Mouse (Mus musculus): ENCODE measurements around the gene Anp32e. TPM values are rescaled to one million over a fixed set of nuclear protein-coding genes. Genes with fewer than 3 reads are reported as not detected.

Gene Anp32e
- polyA plus RNA-seq, 2 experiments = 39.5 to 104 TPM

DNA sequence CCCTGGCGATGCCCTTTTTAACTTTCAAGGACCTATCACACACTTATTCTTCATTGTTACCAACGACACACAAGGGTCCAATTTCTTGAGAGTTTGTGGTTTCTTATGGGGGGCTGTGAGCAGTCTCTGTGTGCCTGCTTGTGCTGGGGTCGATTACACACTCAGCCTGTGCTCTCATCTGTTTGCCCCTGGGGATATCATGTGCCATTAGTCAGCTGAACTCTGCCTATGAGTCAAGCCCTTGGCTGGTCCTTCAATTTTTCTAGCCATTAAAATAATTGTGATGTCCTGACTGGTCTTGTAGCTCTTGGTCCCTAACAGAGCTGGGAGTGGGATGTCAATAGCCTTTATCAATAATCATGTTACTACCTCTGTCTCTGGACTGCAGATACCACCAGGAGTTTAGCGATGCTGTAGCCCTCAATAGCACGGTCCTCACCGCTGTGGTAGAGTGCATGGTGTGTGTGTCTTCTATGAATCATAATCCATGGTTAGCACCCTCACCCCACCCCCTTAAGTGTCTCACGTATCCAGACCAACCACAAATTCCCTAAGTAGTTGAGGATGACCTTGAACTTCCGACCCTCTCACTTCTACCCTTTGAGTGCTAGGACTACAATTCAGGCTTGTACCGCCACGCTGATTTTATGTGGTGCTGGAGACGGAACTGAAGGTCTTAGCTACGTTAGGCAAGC is 51.4 kb downstream of the Anp32e start:
- H3K27ac ChIP-seq = no peak overlapping the region
- no peaks in the 10 kb centered on the region for H3K36me3 ChIP-seq (replicated peaks; ENCODE audit: control insufficient read depth, insufficient read depth, low read depth)
- no peaks in the 10 kb centered on the region for H3K27me3 ChIP-seq (ENCODE audit: control insufficient read depth, insufficient read depth, low read length)
- DNase-seq (ENCODE audit: low read depth in 3 of 3, low spot score in 3 of 3) = no peak
- no peak overlapping the region for H3K4me3 ChIP-seq (ENCODE audit: insufficient read depth in 1 of 2, low read depth in 2 of 2, low read length in 2 of 2)
- no peak overlapping the region for H3K9ac ChIP-seq (replicated peaks)
- no peak overlapping the region for H3K4me2 ChIP-seq (ENCODE audit: low read depth)
- TF ChIP-seq CTCF (IDR thresholded peaks at IDR 0.05; ENCODE audit: low read depth) (no peak), EP300 (IDR thresholded peaks at IDR 0.05; ENCODE audit: low read depth) (no peak)
- peaks cover 0 to 4% of the 10 kb centered on the region in 2 experiments; a peak in 2 of 4 replicates for H3K4me1 ChIP-seq (replicated peaks; ENCODE audit: control insufficient read depth in 2 of 2, insufficient read depth in 2 of 2, low read length in 1 of 2)
- ATAC-seq (ENCODE audit: insufficient read depth) = no peak
- no peaks in the 10 kb centered on the region for H3K9me3 ChIP-seq (ENCODE audit: control insufficient read depth, low read length)
- 71% methylated on average over 12 of the region's 12 CpGs for WGBS (ENCODE audit: insufficient replicate concordance)

GRCm38 (mm10) chr3:95982129-95982528 is 53.1 kb downstream of the Anp32e start:
- TF ChIP-seq EP300 (IDR thresholded peaks at IDR 0.05; ENCODE audit: low read depth) (no peak), CTCF (IDR thresholded peaks at IDR 0.05; ENCODE audit: low read depth) (no peak)
- Histone ChIP-seq H3K27ac (no peak overlapping the region), H3K4me2 (ENCODE audit: low read depth) (no peak overlapping the region), H3K9ac (replicated peaks) (no peak overlapping the region), H3K36me3 (replicated peaks; ENCODE audit: control insufficient read depth, insufficient read depth, low read depth) (no peaks in the 10 kb centered on the region), H3K4me3 (ENCODE audit: insufficient read depth in 1 of 2, low read depth in 2 of 2, low read length in 2 of 2) (no peak overlapping the region), H3K9me3 (ENCODE audit: control insufficient read depth, low read length) (no peaks in the 10 kb centered on the region), H3K4me1 (replicated peaks; ENCODE audit: control insufficient read depth in 2 of 2, insufficient read depth in 2 of 2, low read length in 1 of 2) (peaks cover 0 to 20% of the 10 kb centered on the region in 2 experiments; a peak in 3 of 4 replicates), H3K27me3 (ENCODE audit: control insufficient read depth, insufficient read depth, low read length) (no peaks in the 10 kb centered on the region; the same call in 1 of the 2 replicates)
- 58% methylated on average over 4 of the region's 4 CpGs for WGBS (ENCODE audit: insufficient replicate concordance)
- no peak for ATAC-seq (ENCODE audit: insufficient read depth)
- no peak for DNase-seq (ENCODE audit: low read depth in 3 of 3, low spot score in 3 of 3)

- Histone ChIP-seq H3K9me3 (ENCODE audit: control insufficient read depth, low read length) (no peaks in the 10 kb centered on the region), H3K9ac (replicated peaks) (no peak overlapping the region), H3K4me1 (replicated peaks; ENCODE audit: control insufficient read depth in 2 of 2, insufficient read depth in 2 of 2, low read length in 1 of 2) (peaks cover 0 to 24% of the 10 kb centered on the region in 2 experiments; a peak in 3 of 4 replicates), H3K27ac (no peak overlapping the region), H3K4me2 (ENCODE audit: low read depth) (peak overlapping the region; percentile 26), H3K36me3 (replicated peaks; ENCODE audit: control insufficient read depth, insufficient read depth, low read depth) (no peaks in the 10 kb centered on the region), H3K27me3 (ENCODE audit: control insufficient read depth, insufficient read depth, low read length) (no peaks in the 10 kb centered on the region; the same call in 1 of the 2 replicates), H3K4me3 (ENCODE audit: insufficient read depth in 1 of 2, low read depth in 2 of 2, low read length in 2 of 2) (no peak overlapping the region)
- 14% methylated on average over 12 of the region's 12 CpGs for WGBS (ENCODE audit: insufficient replicate concordance)
- peak; percentile 48 for ATAC-seq (ENCODE audit: insufficient read depth)
- no peak for DNase-seq (ENCODE audit: low read depth in 3 of 3, low spot score in 3 of 3)
- TF ChIP-seq CTCF (IDR thresholded peaks at IDR 0.05; ENCODE audit: low read depth) (no peak), EP300 (IDR thresholded peaks at IDR 0.05; ENCODE audit: low read depth) (no peak)
Measured at GRCm38 (mm10) chr3:95985209-95986000, 56.4 kb downstream of the Anp32e start.

DNA sequence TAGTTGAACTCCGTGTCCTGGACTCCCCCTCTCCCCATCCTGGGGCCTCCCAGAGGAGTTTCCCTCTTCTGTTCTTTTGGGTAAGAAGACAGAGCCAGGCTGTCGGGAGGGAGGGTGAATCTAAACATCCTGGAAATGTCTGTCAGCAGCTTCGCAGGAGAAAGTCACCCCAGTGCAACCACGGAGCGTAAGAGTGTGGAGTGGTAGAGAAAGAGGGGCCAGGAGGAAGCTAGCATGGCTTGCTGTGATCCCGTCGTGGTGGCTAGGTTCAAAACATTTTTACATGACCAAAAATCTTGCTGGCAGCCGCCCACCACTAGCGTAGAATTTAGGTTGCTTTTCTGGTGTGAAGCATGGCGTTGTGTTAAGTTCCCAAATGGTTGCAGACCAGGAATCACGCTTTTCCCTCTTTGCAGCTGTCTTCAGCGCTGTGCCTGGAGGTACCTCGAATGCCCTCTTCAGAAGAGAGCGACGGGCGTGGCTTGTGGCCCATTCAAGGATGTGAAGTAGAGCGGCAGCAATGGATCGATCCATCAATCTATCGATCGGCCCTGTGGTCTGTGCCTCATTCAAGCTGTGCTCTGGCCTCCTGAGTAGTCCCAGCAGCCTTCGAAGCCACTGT is 57.1 kb downstream of the Anp32e start:
- H3K36me3 ChIP-seq (replicated peaks; ENCODE audit: control insufficient read depth, insufficient read depth, low read depth) = no peaks in the 10 kb centered on the region
- ATAC-seq (ENCODE audit: insufficient read depth) (no peak), DNase-seq (ENCODE audit: low read depth in 3 of 3, low spot score in 3 of 3) (no peak)
- no peak overlapping the region for H3K9ac ChIP-seq (replicated peaks)
- no peak overlapping the region for H3K27ac ChIP-seq
- TF ChIP-seq CTCF (IDR thresholded peaks at IDR 0.05; ENCODE audit: low read depth) (no peak), EP300 (IDR thresholded peaks at IDR 0.05; ENCODE audit: low read depth) (no peak)
- H3K9me3 ChIP-seq (ENCODE audit: control insufficient read depth, low read length) = no peaks in the 10 kb centered on the region
- H3K4me2 ChIP-seq (ENCODE audit: low read depth) = peak overlapping the region; percentile 3
- peaks cover 0 to 24% of the 10 kb centered on the region in 2 experiments; a peak in 3 of 4 replicates for H3K4me1 ChIP-seq (replicated peaks; ENCODE audit: control insufficient read depth in 2 of 2, insufficient read depth in 2 of 2, low read length in 1 of 2)
- H3K27me3 ChIP-seq (ENCODE audit: control insufficient read depth, insufficient read depth, low read length) = no peaks in the 10 kb centered on the region; the same call in 1 of the 2 replicates
- H3K4me3 ChIP-seq (ENCODE audit: insufficient read depth in 1 of 2, low read depth in 2 of 2, low read length in 2 of 2) = no peak overlapping the region; a peak in 1 of 4 replicates
- WGBS (ENCODE audit: insufficient replicate concordance) = 10% methylated on average over 21 of the region's 21 CpGs
